Mouse (Mus musculus) left cerebral cortex, postnatal 25 days (tissue): ENCODE measurements around the gene Frmd8. TPM values are rescaled to one million over a fixed set of nuclear protein-coding genes. Genes with fewer than 3 reads are reported as not detected.
"Not testable (repeated sequence)": the region's sequence is repeated elsewhere in the genome, so short reads cannot be mapped to it uniquely, and the experiment has no call there.

Experiments
- DNase-seq, 2 experiments: peaks; one replicate each; pipeline ENCODE4 v3.0.0; 2022; ENCODE audit warnings: low spot score in 2 of 2, mixed read lengths in 1 of 2
- intact Hi-C: fragments of 180-260 bp; cut with DNase I; formaldehyde crosslinking; loops from one replicate; pipeline ENCODE4 v1.15.1; 2025
- total RNA-seq, 2 experiments: library from RNA; stranded (reverse); gene quantifications; 2 replicates each; pipeline ENCODE4 v1.2.3; 2021

Frmd8 gene
- total RNA-seq, 2 experiments from 2014 or later: 9.5 to 14.6 TPM

DNA sequence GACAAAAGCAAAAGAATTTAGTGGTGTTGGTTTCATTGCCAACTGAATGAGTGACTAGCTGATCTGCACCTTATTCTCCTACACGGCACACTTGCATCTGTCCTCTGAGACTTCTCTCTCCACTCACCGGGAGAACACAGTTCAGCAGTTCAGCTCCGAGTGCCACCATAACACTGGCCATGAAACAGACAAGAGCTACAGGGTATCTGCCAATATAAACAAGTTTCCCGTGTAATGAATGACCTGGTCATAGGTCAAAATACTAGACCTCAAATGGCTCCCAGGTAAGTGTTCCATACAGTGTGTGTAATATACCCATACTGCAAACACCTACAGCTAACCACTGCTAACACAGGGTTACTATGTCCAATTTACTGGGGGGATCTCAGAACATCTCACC lies 14.1 kb upstream of the Frmd8 start:
- DNase-seq: no peak

DNA sequence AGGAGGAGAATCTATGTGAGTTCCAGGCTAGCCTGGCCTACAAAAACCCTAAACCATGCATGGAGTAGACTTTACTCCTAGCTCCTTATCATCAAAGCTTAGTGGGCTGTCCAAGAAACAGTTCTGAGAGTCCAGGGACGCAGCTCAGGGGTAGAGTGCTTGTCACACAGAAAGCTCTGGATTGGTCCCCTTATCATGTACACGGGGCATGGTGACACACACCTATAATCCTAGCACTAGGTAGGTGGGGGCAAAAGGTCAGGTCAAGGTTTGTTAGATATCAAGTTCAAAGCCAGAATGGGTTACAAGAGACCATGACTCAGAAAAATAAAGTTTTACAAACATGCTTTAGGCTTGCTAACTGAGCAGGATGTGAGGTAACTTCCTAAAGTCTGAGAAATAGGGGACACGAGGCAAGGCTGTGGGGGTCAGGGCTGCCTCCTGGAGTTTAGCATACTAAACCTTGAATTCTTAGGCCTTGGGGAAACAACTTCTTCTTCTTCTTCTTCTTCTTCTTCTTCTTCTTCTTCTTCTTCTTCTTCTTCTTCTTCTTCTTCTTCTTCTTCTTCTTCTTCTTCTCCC lies 12.3 kb upstream of the Frmd8 start:
- no peak for DNase-seq
- intact Hi-C loops: no loop called here

More for the DNA sequence above, 14.1 kb upstream of the Frmd8 start:
- intact Hi-C loops: no loop called here

DNA sequence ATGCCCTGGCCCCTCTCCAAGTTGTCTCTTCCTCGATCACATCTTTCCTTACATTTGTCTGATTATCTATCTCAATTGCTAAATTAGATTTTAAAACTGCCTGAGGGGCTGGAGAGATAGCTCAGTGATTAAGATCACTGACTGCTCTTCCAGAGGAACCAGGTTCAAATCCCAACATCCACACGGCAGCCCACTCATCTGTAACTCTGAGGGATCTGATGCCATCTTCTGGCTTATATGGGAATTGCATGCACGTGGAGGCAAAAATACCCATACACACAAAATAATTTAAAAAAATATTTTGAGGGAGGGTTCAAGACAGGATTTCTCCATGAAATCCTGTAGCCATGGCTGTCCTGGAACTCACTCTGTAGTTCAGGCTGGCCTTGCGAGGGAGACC lies 10.8 kb upstream of the Frmd8 start:
- DNase-seq: no peak
- intact Hi-C loops: no loop called here

DNA sequence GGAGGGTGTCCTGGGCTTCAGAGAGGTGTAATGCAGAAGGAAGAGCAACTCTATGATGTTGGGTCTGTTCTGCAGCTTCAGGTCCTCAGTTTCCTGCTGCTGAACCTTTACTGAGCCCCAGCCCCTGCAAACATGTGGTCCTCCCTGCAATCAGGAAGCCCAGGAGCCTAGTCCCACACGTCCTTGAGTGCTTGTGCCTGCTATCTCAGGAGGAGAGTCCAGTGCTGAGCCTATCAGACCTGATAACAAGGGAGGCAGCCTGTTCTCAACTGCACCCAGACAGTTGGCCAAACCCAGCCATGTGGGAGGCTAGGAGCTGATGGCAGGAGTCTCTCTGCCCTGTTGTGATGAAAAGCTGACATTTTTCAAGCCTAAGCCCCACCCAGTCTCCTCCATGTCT lies 8.9 kb upstream of the Frmd8 start:
- no peak for DNase-seq
- intact Hi-C loops: no loop called here

DNA sequence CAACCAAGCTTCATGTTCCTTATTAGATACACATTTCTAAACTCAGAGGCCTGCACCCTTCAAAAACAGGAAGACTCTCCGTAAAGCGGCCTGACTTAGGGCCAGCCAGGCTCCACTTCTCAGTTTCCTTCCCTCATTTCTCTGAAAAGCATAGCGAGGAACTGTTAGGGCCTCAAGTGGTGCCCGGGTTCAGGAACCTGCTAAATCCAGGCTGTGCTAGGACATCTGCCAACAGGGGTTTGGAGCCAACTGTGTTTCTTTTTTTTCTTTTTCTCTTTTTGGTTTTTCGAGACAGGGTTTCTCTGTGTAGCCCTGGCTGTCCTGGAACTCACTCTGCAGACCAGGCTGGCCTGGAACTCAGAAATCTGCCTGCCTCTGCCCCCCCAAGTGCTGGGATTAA lies 7.0 kb upstream of the Frmd8 start:
- intact Hi-C loops: not testable (repeated sequence)
- peak in 1 of 2 experiments; percentile 24 for DNase-seq

DNA sequence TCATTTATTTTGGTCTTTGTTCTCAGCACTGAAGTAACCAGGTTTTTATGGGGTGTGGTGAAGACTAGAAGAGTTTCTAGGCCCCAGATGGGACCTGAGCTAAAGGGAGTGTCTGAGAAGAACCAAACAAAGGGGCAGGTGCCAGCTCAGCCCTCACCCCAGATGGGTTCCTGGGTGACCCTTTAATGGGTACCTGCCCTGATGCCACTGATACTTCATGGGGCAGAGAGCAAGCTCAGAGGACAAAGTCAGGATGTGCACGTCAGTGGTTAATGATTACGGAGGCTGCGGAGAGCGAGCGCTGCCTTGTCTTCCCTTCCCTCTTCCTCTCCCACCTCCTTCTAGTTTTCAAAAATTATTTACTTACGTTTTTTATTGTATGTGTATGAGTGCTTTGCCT lies 6.1 kb upstream of the Frmd8 start:
- intact Hi-C loops: no loop called here
- no peak for DNase-seq

DNA sequence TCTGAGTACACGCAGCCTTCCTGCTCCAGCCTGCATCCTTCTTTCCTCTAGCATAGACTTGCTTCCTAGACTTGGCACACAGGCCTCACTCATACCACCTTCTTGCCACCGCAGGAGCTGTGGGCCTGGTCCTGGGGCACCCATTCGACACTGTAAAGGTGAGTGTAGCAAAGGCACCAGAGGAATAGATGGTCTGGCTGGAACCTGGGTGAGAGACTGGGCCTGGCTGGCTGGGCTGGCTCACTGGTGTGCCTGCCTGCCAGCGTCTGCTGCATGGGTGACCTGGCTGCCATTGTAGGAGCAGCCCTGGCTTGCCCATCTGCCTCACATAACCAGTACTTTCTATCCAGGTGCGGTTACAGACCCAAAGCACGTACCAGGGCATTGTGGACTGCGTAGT lies 4.7 kb upstream of the Frmd8 start:
- intact Hi-C loops: loop anchor here (5.0 kb wide), 1 partner anchor 167 kb away; no protein-coding TSS in a partner anchor
- DNase-seq: no peak

DNA sequence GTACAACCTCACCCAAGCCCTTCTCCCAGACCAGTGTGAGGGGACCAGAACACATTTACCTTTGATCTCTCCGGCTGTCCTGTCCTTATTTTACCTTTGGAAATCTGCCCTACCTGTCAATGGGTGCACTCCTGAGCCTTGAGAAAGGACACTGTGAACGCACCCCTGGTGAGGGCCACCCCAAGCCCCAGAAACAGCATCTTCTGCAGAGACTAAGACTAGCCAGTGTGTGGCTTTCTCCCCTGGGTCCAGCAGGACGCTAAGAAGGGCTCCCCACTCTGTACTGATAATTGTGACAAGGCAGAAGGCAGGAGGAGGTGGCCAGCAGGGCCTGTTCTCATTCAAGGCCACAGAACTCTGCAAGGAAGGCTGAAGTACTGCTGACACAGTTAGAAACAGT lies 3.8 kb upstream of the Frmd8 start:
- intact Hi-C loops: loop anchor here (1.0 to 5.0 kb wide), 2 partner anchors 92 to 167 kb away; no protein-coding TSS in a partner anchor
- no peak for DNase-seq

DNA sequence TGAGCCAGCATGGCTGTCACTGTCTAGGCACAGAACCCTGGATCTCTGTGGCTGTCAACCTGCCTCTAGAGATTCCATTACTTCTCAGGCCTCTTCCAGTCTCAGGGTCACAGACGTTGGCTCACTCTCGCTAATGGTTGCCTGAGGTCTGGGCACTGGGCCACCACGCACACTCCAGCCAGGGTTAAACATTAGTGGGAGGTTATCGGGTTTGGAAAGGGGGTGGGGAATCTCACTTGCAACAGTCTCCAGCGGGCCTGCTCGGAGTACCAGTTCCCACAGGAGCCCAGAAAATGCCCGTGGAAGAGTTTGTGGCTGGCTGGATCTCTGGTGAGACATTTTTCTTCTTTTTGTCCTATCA lies 3.3 kb upstream of the Frmd8 start:
- peak in 1 of 2 experiments; percentile 21 for DNase-seq
- intact Hi-C loops: loop anchor here (1.0 to 5.0 kb wide), 2 partner anchors 91 to 166 kb away; no protein-coding TSS in a partner anchor

DNA sequence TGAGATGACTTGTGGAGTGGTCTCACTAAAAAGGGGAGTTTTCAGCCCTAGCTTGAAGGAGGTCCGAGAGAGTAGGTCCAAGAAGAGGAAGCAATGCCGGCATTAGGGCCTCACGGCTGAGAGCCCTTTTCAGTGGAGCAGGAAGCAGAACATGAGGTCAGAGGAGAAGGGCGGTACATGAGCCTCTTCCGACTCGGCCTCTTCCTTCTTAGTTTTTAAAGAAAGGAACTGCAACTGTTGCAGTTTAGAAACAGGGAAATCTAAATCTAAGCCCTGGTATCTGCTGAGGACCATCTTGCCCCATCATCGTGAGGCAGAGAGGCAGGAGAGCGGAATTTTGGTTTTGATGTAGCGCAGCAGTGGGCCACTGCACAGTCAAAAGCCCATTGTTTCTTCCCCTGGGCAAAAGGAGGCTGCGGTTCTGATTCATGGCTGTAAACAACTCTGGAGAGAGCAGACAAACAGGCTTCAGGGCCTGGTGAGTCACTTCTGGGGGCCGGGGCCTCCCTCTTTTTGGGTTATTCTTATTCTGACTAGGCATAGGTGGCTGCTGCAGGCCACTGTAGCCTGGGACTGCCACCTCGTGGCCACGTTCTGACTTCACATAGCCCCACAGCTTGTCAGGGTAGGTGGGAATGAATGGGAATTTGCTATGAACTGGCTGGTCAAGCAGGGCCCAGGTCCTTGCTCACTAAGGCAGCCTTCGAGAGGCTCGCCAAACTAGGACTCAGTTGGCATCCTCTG lies 2.7 kb upstream of the Frmd8 start, which contains the start of gene Slc25a45:
Slc25a45 (plus strand) TSS at position 191 of the 744 bp plus-strand sequence.
- intact Hi-C loops: loop anchor here (1.0 to 5.0 kb wide), 2 partner anchors 90 to 165 kb away; no protein-coding TSS in a partner anchor

DNA sequence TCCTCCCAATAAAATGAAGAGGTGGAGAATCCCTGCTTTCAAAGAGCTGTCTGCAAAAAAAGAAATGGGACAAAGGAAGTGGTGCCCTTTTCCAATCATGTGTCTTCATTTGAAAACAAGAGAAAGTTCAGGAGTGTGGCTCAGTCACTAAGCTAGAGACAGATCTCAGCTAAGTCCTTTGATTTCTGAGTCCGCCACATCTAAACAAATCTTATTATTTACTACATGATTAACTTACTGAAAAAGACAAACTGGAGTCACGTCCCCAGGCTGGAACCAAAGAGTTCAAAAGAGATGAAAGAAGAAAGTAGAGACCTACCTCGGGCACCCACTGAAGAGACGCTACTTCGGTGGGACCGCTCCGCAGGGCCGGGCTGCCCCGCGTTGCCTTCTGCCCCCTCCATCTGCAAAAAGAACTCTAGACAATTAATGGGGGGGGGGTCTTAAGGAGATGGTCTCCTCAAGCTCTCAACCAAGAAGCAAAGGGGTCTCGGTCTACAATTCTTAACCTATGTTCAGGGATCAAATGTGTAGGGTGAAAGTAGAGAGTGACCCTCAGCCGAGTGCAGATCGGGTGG lies 594 bp downstream of the Frmd8 start:
- DNase-seq: no peak
- intact Hi-C loops: no loop called here

More for the DNA sequence above, 2.7 kb upstream of the Frmd8 start, which contains the start of gene Slc25a45:
- DNase-seq: peak; percentile 68 to 88

DNA sequence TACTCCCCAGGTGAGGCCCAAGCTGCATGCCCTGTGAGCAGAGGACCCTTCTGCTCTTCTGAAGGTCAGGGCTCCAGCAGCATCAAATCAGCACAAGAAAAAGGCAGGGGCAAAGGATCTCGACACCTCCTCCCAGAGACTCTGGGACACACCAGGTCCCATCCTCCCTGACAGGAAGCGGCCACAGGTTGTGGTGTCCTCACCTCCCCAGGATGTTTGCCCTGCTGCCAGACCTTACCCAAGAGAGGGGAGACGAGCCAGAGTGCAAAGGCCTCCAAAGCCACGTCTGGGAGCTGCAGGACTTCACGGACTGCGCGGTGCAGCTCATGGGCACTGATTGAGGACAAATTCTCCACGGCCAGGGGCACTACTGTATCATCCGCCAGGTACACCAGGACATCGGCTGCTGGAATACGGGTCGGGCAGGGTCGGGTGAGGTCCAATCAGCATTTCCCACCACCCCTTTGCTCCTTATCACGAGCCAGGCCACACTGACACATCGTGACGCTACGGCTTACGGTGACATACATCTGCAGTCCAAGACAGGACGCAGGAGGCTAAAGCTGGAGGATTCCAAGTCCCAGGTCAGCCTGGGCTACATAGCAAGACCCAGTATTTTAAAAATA lies 2.0 kb downstream of the Frmd8 start:
- no peak for DNase-seq
- intact Hi-C loops: loop anchor here (2.0 kb wide), 1 partner anchor 16 kb away; no protein-coding TSS in a partner anchor

DNA sequence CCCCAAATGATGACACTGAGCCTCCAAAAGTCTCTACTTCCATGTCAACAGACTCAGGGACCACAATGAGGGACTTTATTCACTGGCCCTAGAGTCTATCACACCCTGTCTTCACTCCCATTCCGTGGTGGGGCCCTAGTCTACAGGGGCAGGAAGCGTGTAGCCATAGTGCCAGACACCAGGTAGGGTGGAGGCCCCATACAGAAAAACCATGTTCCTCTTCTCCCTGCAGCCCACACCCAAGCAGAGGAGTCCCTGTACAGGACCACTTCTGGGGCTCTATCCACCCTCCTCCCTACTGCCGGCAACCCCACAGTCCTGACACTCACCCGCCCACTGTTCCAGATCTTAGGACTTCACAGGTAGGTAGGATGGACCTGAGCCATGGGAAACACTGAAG lies 2.5 kb downstream of the Frmd8 start:
- DNase-seq: no peak
- intact Hi-C loops: loop anchor here (2.0 kb wide), 1 partner anchor 16 kb away; no protein-coding TSS in a partner anchor

DNA sequence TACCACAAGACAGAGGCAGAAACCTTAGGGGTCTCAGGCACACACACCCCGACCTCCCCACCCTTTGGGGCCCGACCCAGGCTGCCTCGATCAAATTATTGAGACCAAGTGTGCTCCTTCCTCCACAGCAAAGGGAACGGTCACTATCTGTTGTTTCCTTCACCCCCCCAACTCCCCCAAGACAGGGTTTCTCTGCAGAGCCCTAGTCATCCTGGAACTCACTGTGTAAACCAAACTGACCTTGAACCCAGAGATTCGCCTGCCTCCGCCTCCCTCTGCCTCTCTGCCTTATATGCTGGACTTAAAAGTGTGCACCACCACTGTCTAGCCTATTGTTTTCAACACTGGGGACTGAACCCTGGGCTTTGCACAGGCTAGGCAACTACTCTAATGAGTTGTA lies 3.4 kb downstream of the Frmd8 start:
- DNase-seq: no peak

DNA sequence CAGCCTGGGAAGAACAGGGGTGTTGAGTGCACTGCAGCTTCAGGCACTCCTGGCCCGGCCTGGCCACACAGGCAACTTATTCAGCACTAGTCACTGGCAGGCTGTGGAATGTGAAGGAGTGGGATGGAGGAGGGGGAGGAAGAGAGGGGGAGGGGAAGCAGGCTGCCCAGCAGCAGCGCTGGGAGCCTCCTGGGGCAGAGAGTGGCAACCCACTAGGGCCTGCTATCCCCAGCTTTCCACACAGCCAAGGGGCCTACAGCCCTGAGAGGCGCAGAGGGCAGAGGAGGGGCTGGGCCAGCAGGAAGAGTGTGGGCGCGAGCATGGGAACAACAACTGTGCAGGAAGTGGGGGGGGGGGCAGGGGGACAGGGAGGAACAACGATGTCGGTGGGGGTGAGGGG lies 3.8 kb downstream of the Frmd8 start:
- intact Hi-C loops: no loop called here
- DNase-seq: no peak

More for the DNA sequence above, 3.4 kb downstream of the Frmd8 start:
- intact Hi-C loops: loop anchor here (2.0 kb wide), 1 partner anchor 15 kb away; no protein-coding TSS in a partner anchor

DNA sequence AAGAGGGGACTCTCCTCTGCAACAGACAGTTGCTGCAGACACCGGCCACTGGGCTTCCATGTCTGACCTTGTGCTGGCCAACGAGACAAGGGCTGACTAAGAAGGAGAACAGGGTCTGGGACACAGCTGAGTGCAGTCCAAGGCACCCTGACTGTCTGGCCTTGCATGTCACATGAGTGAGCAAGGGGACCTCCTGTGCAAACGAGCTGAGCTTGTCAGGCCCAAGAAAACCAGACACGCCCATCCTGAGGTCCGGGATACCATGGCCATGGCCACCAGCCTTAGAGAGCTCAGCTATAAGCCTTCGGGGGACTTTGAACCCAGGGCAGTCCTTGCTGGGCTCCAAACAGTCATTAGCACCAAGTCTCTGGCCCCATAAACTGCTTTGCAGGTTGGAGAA lies 7.0 kb downstream of the Frmd8 start:
- DNase-seq: no peak
- intact Hi-C loops: no loop called here

DNA sequence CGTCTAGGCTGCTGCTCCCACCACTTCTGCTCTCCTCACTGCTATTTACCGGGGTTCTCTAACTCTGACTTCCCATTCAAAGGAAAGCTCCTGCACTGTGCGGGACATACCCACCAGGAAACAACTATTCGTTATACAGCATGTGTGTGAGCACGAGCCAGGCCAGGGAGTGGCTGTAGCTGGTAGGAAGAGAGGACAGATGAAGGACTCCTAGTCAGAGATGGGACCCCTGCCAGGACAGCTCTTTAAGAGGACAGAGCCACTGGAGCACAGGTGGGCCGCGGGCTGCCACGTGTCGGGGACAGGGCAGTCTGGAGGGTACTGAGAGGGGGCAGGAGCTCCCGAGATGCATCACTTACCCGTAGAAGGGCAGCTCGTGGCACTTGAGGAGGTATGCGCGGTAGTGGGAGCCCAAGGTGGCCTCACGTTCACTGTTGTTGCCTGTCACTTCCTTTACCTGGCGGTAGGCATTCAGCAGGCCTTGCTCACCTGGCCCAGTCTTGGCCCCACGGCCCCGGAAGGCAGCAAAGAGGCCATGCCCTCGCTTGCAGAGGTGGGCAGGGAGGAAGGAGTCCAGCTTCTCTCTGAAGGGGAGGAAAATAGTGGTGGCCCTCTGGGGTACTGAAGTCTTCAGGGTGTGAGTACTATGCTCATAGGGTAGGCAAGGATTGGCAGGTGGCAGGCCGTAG lies 10.2 kb downstream of the Frmd8 start:
- DNase-seq: no peak
- intact Hi-C loops: no loop called here

DNA sequence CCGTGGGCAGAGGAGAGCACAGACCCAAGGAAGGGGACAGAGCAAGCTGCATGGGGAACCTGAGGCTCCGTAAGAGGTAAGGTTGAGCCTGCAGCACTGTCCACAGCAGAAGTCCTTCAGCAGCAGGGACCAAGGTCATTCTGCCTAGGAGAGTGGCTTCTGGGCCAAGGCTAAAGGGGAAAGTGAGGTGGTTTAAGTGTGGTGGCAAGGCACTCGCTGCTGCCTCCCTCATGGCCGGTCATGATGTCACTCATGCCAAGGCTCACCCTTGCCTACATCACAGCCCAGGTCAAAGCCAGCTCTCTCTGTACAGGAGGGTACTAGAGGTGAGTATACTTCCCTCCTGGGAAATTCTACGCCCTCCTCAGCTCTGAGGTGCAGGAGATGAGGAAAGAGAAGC lies 11.3 kb downstream of the Frmd8 start:
- no peak for DNase-seq
- intact Hi-C loops: no loop called here

DNA sequence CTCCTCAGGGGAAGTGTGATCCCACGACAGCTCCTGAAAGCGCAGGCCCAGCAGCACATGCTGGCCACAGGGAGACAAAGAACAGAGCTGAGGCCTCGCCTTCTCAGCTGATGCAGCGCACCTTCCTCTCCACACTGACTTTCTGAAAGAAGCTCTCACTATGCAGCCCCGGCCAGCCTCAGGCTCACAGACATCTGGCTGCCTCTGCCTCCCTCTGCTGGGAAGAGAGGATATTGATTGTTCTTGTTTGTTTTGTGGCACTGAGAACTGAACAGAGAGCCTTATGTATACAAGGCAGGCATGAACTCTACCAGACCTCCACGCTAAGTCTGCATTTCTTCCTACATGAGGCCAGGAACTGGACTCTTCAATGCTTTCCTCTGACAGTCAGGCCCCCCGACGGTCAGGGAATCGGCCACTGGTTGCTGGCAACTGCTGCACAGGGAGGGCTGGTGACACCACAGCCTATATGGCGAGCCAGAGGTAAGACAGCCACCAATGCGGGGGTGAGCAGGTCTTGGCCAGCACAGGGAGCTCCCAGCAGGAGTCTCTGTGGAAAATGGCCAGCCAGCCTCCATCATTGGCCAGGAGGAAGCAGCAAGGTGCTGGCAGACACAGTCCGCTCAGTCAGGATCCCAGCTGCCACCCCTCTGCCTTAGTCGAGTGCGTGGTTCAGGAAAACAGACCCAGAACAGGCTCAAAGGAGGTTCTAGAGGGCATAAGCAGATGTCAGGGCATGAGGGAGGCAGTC lies 12.6 kb downstream of the Frmd8 start:
- intact Hi-C loops: no loop called here
- DNase-seq: no peak
